Mouse (Mus musculus) gastrocnemius, postnatal 36 days (tissue): ENCODE data around the gene Dlg1. TPM values are rescaled to one million over a fixed set of nuclear protein-coding genes. Genes with fewer than 3 reads are reported as not detected.
A peak's percentile ranks its signal among the peaks of the same experiment; 100 is the strongest.

Source experiments
- DNase-seq, 2 experiments: peaks; one replicate each; pipeline ENCODE4 v3.0.0; 2022
- intact Hi-C: fragments of 180-260 bp; cut with DNase I; formaldehyde crosslinking; loops from one replicate; pipeline ENCODE4 v1.15.1; 2025
- long read RNA-seq, 2 experiments: library from polyadenylated mRNA; stranded (forward); transcript quantifications; one replicate each; pipeline ENCODE4 v2.0.0; 2021
- total RNA-seq, 2 experiments: library from RNA; stranded (reverse); gene quantifications; 2 replicates each; pipeline ENCODE4 v1.2.3; 2021

Dlg1 gene
- 10 to 100 TPM; 38.3 to 39.9 TPM for total RNA-seq
- long read RNA-seq, experiment 1, full-length matches to known transcripts = 3 of 5 reads
- long read RNA-seq, experiment 1, partial matches to known transcripts = 0 of 5 reads
- long read RNA-seq, experiment 1, other reads (novel, unspliced or antisense) = 2 of 5 reads
- long read RNA-seq, experiment 2, full-length matches to known transcripts = 5 of 18 reads
- long read RNA-seq, experiment 2, partial matches to known transcripts = 1 of 18 reads
- long read RNA-seq, experiment 2, other reads (novel, unspliced or antisense) = 12 of 18 reads

DNA sequence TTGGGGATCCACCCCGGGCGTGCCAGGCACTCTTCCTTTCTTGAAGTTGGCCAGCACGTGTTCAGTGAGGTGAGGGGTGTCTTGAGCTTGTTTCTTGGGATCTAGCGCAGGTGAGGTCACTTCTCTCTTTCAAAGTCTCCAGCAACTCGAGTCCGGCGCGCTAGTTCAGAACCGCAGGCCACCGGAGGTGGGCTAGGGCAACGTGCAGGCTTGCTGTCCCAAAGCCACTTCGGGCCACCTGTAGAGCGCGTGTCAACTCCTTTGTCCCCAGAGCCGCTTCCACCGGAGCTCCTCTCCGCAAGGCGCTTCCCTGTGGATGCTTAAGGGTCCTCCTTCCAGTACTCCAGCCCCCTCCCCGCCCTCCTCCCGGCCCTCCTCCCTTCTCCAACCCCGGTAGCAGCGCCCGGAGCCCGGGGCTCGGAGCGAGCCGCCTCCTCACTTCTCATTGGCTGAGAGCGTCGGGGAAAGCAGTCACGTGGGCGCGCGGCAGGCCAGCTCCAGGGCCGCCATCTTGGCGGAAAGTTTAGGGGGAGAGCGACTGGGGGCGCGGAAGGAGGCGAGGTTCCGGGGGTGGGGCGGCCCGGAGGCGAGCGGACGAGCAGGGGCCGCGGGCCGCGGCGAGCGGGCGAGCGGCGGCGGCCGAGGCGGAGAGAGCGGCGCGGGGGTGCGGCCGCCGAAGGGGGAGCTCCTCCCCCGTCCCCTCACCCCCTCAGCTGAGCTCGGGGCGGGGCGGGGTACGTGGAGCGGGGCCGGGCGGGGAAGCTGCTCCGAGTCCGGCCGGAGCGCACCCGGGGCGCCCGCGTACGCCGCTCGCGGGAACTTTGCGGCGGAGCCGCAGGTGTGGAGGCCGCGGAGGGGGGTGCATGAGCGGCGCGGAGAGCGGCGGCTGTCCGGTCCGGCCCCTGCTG is at the start of gene Dlg1:
Gene Dlg1, plus strand, starts transcription at position 65 of the 908 bp plus-strand sequence.
- DNase-seq = peak; percentile 80 to 81
- intact Hi-C loops = no loop called here

GRCm38 (mm10) chr16:31616382-31616781 is 46.9 kb upstream of the Dlg1 start:
- intact Hi-C loops = no loop called here
- DNase-seq = no peak

DNA sequence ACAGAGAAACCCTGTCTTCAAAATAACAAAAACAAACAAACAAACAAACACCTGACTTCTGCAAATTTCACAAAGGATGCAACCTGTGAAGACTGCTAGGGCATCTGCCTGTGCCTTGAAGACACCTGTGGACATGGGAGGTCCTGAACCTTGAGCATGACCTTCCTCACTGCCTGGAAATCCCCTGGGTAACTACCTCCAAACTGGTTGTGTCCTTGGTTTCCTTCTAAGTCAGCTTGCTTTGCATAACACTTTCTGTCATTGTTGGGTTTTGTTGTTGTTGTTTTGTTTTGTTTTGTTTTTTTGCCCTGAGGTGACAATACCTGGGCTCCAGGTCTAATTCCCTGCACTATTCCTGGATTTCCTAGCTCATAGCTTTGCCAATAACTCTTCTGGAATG is 46.1 kb upstream of the Dlg1 start:
- intact Hi-C loops = no loop called here
- no peak for DNase-seq

GRCm38 (mm10) chr16:31617823-31618371 is 45.3 kb upstream of the Dlg1 start:
- intact Hi-C loops = no loop called here
- peak; percentile 79 to 83 for DNase-seq

- intact Hi-C loops = no loop called here
- DNase-seq = no peak
Measured at GRCm38 (mm10) chr16:31618671-31619070, 44.6 kb upstream of the Dlg1 start.

DNA sequence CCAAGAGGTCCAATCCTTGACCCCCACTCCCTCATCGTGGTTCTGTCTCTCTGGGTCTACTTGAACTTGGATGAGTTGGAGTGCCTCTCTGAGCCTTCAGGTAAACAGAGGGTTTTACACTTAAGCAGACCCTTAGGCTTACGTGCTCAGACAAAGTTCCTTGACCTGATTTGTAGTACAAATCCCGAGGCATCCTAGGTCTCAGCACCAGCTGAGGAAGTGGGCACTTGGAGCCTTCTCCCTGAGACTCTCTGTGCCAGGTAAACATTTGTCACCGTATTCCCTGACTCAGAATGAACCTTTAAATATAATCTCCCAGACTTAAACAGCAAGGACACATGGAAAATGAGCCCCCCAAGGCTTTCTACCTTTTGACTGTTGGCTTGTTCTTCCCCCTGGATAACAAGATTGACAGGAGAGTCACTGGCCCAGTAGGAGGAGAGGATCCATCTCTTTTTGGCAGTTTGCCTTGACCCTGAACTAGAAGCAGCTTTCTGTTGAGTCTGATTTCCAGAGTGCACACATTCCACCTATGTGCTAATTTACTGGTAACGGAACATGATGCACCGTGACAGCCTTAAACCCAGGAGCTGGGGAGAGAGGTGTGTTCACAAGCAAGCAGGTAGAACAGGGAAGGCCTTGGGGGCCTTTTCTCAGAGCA is 43.4 kb upstream of the Dlg1 start:
- no peak for DNase-seq
- intact Hi-C loops = no loop called here

- DNase-seq = no peak
- intact Hi-C loops = no loop called here
Measured at GRCm38 (mm10) chr16:31622356-31622755, 40.9 kb upstream of the Dlg1 start.

DNA sequence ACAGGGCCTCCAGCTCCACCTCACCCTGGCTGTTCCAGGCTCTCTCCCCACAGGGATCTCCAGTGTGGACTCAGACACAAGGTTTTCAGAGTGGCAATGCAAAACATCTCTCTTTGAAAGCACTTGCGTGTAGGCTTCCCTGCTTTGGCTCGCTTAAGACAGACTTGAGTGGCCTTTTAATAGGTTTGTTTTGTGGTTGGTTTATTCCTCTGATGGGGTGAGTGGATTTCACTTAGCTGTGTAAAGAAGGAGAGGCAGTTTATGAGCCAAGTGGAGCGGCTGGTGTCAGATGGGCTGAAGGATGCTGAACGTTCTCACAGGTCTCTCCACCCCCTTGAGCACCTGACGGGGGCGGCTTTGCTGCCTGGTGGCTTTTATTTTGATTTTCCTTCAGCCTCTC is 40.1 kb upstream of the Dlg1 start:
- no peak for DNase-seq
- intact Hi-C loops = no loop called here

GRCm38 (mm10) chr16:31624749-31625148 is 38.5 kb upstream of the Dlg1 start:
- DNase-seq = no peak
- intact Hi-C loops = no loop called here

DNA sequence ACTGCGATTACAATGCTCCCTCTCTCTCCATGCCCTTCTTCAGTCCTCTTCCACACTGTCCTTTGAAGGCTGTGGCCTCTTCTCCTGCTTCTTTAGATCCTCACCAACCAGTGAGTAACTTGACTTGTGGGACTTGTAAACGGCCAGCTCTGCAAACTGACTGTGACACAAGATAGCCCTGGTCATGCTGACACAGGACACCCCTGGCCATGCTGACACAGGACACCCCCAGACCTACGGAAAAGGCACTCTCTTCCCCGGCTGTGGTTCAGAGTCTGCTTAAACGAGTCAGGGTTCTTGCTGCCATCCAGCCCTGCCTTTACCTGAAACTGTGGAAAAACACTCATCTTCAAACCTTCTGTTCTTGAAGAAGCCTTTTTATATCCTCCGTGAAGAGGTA is 36.9 kb upstream of the Dlg1 start:
- no peak for DNase-seq
- intact Hi-C loops = no loop called here

- intact Hi-C loops = no loop called here
- no peak for DNase-seq
Measured at GRCm38 (mm10) chr16:31630381-31630780, 32.9 kb upstream of the Dlg1 start.

DNA sequence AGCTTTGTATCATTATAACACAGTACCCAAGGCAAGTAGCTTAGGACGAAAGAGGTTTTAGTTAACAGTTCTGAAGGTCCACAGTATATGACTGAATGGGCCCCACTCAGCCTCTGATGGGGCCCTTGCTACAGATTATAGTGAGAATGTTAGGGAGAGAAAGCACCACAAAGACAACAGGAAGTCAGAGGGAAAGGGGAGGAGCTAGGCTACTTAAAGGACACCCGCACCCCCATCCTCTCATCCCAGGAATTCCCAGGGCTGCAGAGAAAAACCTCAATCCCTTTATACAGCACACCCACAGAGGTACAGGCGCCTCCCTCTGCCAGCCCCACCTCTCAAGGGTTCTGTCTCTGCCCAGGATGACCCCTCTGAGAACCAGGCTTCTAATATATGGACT is 32.2 kb upstream of the Dlg1 start:
- DNase-seq = no peak
- intact Hi-C loops = no loop called here

GRCm38 (mm10) chr16:31634371-31634770 is 28.9 kb upstream of the Dlg1 start:
- intact Hi-C loops = no loop called here
- no peak for DNase-seq

DNA sequence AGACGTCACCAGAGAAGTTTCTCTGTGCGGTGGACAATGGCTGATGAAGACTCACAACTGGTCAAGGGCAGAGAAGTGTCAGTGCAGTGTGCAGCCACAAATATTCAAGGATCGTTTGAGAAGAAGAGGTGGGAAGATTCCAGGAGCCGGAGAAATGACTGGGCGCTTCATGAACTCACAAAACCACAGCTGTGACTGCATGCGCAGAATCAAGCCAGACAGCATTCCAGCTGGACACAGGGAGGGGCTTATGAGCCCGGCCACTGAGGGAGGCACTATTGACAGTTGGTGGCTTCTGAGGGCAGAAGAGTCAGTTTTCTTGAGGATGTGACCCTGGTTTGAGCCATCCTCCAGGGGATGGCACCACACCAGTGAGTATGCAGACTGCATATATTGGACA is 24.9 kb upstream of the Dlg1 start:
- no peak for DNase-seq
- intact Hi-C loops = no loop called here

GRCm38 (mm10) chr16:31639946-31640345 is 23.3 kb upstream of the Dlg1 start:
- intact Hi-C loops = no loop called here

DNA sequence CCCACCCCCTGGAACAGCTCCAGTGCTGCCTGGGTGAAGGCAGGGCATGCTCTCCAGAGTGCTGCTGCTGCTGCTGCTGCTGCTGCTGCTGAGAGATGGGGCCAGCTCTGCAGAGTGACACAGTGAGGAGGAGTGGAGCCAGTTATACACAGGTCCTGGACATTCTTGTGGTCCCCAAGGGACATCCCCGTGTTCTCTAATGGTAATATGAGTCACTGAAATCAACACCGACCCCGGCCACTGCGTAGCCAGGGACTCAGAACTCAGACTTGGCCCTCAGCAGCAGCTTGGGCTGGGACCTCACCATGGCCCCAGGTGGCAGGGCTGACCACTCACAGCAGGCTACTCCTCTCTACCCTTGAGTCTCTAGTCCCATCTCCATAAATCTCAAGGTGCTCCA is 21.5 kb upstream of the Dlg1 start:
- intact Hi-C loops = no loop called here
- no peak for DNase-seq

More at GRCm38 (mm10) chr16:31639946-31640345, 23.3 kb upstream of the Dlg1 start:
- DNase-seq = no peak

- intact Hi-C loops = no loop called here
- DNase-seq = no peak
Measured at GRCm38 (mm10) chr16:31647221-31647620, 16.0 kb upstream of the Dlg1 start.

- intact Hi-C loops = no loop called here
Measured at GRCm38 (mm10) chr16:31650788-31651187, 12.5 kb upstream of the Dlg1 start.

DNA sequence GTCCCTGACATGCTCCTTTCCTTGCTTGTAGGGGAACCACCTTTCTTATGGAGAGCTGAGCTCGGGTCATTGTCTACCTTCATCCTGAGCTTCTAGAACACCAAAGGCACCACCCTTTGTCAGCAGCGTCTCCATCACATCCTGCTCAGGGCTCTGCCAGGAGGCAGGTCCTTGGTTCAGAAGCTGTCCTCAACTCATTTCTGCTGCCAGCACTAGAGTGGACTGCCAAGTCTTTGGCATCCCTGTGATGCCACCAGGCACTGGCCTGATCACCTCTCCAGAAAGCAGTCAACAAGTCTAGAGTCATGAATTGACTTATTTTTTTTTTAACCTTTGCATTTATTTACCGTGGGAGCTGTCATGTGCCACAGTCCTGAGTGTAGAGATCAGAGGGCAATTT is 11.7 kb upstream of the Dlg1 start:
- no peak for DNase-seq
- intact Hi-C loops = no loop called here

More at GRCm38 (mm10) chr16:31650788-31651187, 12.5 kb upstream of the Dlg1 start:
- DNase-seq = no peak

- intact Hi-C loops = no loop called here
- no peak for DNase-seq
Measured at GRCm38 (mm10) chr16:31652115-31652843, 11.0 kb upstream of the Dlg1 start.
